Mouse (Mus musculus) NIH3T3 (cell line): ENCODE data around the gene Rpl9.

Source experiments
- DNase-seq: peaks from one replicate; pipeline ENCODE4 v3.0.0-alpha.2; 2012; ENCODE audit warnings: low read depth

The Rpl9 gene

GRCm38 (mm10) chr5:65374746-65375145 lies 16.5 kb downstream of the Rpl9 start:
- no peak for DNase-seq

DNA sequence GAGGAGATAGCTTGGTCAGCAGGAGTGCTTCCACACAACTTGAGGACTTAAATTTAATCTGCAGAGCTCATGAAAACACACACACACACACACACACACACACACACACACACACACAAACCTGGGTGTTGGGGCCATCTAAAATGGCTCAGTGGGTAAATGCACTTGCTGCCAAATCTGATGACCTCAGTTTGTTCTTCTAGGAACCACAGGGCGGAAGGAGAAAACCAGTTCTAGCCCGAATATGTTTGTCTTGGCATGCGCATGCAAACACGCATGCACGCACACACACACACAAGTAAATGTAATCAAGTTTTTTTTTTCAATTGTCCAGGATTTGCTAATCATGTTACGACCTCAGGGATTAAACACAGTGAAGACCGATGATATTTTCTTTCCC lies 19.7 kb downstream of the Rpl9 start:
- no peak for DNase-seq

DNA sequence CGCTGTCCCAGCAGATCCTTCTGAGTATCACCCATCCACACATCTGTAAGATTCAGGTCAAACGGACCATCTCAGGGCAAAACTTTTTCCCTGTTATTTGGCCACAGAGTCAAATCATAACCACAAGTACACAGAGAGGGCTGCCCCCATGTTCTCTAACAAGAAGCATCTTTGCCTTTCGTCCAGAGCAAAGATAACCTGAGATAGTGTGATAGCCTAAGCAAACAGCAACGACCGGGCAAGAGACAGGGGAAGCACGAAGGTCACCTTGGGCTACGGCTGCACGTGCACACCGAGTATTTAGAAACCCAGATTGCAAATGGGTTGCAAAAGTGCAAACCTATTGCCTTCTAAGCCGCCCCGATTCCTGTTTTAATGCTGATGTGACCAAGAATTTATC lies 23.4 kb downstream of the Rpl9 start:
- DNase-seq = no peak

GRCm38 (mm10) chr5:65357771-65358170 lies 33.5 kb downstream of the Rpl9 start:
- DNase-seq = no peak

DNA sequence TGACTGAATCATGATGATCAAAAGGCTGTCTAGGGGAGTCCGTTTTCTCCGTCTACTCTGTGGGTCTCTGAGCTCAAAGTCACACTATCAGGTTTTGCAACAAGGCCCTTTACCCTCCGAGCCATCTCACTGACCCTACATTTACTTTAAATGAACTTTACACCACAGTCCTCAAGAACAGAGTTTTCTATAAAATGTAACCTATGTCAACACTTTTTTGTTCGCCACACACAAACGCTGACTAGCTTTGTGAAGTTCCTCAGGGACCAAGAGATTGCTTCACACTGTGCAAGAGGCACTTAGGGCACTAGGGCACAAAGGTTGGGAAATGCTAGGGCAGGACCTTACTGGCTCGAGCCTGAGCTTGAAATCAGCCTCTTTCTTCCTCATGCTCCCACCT lies 34.4 kb downstream of the Rpl9 start:
- DNase-seq = no peak

- peak; percentile 34 for DNase-seq
Measured at GRCm38 (mm10) chr5:65354985-65355384, 36.3 kb downstream of the Rpl9 start.

DNA sequence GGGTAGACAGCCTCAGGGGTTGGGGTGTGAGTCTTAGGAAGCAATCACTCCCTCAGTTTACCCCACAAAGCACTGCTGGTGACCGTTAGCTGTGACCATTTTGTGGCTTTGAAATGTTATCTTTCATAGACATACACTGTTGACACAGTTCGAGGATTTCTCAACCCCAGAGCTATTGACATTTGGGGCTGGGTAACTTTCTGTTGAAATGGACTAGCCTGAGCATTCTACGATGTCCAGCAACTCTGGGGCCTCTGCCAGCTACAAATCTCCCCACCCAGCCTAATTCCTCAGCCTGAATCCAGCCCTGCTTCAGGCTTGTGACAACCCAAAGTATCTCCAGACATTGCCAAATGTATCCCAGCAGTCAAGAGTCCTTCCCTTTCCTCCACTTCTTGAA lies 37.1 kb downstream of the Rpl9 start:
- DNase-seq = no peak

GRCm38 (mm10) chr5:65350508-65350907 lies 40.7 kb downstream of the Rpl9 start:
- DNase-seq = no peak

DNA sequence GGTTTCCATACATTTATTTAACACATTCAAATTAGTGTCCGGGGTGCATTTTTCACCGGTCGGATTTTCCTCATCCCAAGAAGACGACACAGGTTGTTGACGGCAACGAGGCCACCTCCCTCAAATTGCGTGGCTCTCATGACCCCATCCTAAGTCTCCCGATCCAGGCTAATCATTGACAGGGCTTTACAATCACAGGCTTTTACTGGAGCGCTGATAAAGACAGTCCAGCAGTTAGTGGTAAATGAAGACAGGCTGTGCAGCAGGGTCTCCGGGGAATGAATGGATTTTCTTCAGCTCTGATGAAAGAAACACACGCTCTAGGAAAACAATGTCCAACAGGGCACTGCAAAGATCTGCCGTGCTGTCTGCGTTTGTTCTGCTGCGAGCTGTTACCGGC lies 43.1 kb downstream of the Rpl9 start, which contains the start of gene Klb:
Gene Klb (plus strand): TSS at position 147 of the 400 bp plus-strand sequence.
- no peak for DNase-seq

DNA sequence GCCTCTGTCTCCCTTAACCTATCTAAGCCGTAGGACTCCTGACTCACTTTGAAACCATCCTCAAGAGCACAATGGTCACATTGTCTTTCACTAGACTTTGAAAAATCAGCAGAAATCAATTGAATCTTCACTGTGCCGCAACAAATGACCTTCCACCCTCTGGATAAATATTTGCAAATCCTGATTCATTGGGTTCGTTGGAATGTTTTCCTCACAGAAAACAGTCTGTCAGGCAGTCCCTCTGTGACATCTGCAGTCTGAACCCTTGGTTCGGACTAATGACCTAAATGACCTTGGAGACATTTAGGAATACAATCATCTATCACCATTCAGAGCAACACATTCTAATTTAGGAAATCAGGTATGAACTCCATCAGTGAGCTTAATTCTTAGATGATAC lies 51.1 kb downstream of the Rpl9 start:
- DNase-seq = no peak

DNA sequence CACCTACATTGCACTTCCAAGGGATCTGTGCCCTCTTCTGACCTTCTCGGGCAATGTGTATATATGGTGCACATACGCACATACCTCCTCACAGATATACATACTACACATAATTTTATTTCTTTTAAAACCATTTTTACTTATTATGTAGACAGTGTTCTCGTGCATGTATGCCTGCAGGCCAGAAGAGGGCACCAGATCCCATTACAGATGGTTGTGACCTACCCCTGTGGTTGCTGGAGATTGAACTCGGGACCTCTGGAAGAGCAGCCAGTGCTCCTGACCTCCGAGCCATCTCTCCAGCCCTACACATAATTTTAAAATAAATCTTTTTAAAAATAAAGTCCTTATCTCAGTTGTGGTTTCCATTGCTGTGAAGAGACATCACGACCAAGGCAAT lies 52.9 kb downstream of the Rpl9 start:
- no peak for DNase-seq
